Mouse (Mus musculus) natural killer cell, adult 2 months (primary cell): ENCODE results near the gene Phlda1.
A peak's percentile ranks its signal among the peaks of the same experiment; 100 is the strongest.
"Not testable (repeated sequence)": the region's sequence is repeated elsewhere in the genome, so short reads cannot be mapped to it uniquely, and the experiment has no call there.

Experiments
- DNase-seq, 2 experiments: peaks; one replicate each; pipeline ENCODE4 v3.0.0; 2022; ENCODE audit warnings: low spot score in 2 of 2

Gene Phlda1

DNA sequence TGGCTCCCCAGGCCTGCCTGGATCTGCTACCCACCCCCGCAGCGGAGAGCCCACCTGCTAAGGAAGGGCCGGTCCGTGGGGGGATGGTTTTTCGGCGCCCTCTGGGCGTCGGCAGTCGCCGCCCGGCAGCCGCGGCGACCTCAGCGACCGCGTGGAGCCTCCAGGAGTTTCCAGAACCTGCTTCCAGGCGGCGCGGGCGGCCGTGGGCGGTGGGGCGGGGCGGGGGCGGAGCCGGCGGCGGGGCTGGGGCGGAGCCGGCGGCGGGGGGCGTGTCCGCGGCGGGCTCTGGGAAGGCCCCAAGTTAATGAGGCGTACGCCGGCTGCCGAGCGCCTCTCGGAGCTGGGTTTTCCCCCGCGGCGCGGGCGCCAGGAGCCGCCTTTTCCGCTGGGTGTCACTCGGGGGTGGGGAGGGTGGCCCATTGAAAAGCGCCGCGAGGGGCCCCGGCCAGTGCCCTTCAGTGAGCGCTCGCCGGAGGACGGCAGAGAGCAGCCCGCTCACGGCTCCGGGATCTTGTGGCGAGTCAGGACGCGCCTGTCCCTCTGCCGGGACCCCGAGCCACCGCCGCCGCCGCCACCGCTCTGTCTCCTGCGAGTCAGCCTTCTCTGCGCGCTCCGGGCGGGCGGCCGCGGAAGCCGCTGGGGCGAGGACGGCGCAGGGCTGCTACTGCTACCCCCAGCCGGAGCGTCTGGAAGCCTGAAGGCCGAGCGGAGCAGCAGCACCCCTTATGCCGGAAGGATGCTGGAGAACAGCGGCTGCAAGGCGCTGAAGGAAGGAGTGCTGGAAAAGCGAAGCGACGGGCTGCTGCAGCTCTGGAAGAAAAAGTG is at the start of gene Phlda1:
Gene Phlda1, plus strand, starts transcription at position 186 of the 825 bp plus-strand sequence.
- peak; percentile 92 to 93 for DNase-seq

GRCm38 (mm10) chr10:111458088-111458487 is 48.0 kb upstream of the Phlda1 start:
- DNase-seq = no peak

DNA sequence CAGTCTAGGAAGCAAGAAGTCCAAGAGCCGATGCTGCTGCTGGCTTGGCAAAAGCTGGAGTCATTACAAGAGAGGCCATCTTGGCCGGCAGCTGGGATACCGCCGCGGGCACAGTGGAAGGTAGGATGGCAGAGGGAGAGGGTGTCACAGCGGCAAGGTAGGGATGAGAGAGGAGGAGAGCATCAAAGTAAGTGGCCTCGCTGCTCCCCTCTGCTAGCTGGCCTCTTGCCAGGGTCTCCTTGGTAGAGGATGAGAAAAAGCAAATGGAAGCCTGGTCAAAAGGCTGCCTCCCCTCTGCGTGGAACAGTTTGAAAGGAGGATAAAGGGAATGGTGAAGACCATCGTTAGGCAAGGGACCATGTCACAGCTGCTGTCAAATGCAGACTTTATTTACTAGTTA is 47.0 kb upstream of the Phlda1 start:
- DNase-seq = no peak

- DNase-seq = no peak
Measured at GRCm38 (mm10) chr10:111459874-111460273, 46.2 kb upstream of the Phlda1 start.

GRCm38 (mm10) chr10:111460381-111460780 is 45.7 kb upstream of the Phlda1 start:
- DNase-seq = no peak

GRCm38 (mm10) chr10:111464833-111465232 is 41.3 kb upstream of the Phlda1 start:
- peak in 1 of 2 experiments; percentile 6 for DNase-seq

GRCm38 (mm10) chr10:111465409-111465808 is 40.7 kb upstream of the Phlda1 start:
- no peak for DNase-seq

DNA sequence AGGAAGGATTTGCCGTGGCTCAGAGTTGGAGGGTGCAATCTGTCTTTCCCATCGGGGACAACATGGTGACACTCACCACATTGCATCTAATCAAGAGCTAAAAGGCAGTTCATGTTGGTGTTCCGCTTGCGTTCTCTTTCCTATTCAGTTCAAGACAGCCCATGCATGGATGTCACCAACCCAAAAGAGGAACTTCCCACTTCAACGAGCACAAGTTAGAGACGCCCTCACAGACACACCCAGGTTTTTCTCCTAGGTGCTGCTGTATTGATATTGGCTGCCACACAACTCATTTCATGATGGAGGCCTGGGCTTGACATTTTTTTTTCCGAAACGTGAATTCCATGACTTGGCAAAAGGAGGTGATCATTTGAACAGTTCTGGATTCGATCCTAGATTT is 34.9 kb upstream of the Phlda1 start:
- peak in 1 of 2 experiments; percentile 66 for DNase-seq

GRCm38 (mm10) chr10:111472686-111473510 is 33.2 kb upstream of the Phlda1 start, which contains the start of gene Nap1l1:
Gene Nap1l1 (plus strand): TSS chr10:111473223.
- peak; percentile 95 to 96 for DNase-seq

- peak in 1 of 2 experiments; percentile 31 for DNase-seq
Measured at GRCm38 (mm10) chr10:111473511-111474371, 32.3 kb upstream of the Phlda1 start.

GRCm38 (mm10) chr10:111476301-111476700 is 29.8 kb upstream of the Phlda1 start:
- no peak for DNase-seq

- no peak for DNase-seq
Measured at GRCm38 (mm10) chr10:111476989-111477510, 29.0 kb upstream of the Phlda1 start.

- no peak for DNase-seq
Measured at GRCm38 (mm10) chr10:111479599-111479998, 26.5 kb upstream of the Phlda1 start.

- DNase-seq = no peak
Measured at GRCm38 (mm10) chr10:111482654-111483053, 23.4 kb upstream of the Phlda1 start.

GRCm38 (mm10) chr10:111484079-111484478 is 22.0 kb upstream of the Phlda1 start:
- DNase-seq = no peak

GRCm38 (mm10) chr10:111488793-111489192 is 17.3 kb upstream of the Phlda1 start:
- DNase-seq = no peak

GRCm38 (mm10) chr10:111490079-111490478 is 16.0 kb upstream of the Phlda1 start:
- DNase-seq = not testable (repeated sequence)

DNA sequence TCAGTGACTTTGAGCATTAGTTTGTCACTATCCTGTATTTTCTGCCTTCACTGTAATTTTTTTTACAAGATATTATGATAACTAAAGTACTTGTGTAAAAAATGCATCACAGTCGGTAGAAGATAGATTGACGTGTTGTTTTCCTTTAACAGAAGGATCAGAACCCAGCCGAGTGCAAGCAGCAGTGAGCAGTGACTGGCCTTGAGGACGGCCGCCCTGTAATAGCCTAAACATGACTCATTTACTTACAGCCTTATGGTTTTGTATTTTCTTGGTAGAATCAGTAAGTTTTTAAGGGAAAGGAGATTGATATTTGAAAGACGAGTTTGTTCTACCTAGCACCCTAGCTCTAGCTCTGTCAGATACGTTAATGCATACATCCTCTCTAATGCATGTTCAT is 10.2 kb upstream of the Phlda1 start:
- no peak for DNase-seq

- no peak for DNase-seq
Measured at GRCm38 (mm10) chr10:111499892-111500291, 6.2 kb upstream of the Phlda1 start.

GRCm38 (mm10) chr10:111503071-111503470 is 3.0 kb upstream of the Phlda1 start:
- DNase-seq = peak; percentile 68 to 79

DNA sequence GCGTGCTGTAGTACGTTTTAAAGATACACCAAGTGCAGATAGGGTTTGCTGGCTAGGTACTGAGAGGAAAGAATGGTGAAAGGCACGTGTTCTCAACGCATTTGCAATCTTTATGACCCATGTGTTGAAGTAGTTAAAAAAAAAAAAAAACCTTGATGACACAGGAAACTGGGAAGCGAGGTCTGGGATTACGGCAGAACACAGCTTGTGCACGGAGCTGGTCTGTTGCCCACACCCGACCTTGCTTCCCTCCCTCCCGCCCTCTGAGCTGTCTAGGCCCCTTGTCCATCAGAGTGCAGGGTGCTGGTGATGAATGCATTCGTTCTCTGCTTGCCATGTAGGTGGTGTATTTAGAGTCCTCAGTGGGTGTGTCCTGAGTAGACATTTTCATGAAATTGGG is 2.4 kb upstream of the Phlda1 start:
- no peak for DNase-seq
